Mouse (Mus musculus) ES-E14 (cell line): ENCODE measurements at regions not wholly inside any gene's neighbourhood (a gene's known extent, or its start where the extent isn't known, plus 50 kb on each side); places are given as distances from the start of the nearest gene placed in this dataset.

Source experiments
- HCFC1 ChIP-seq: IDR thresholded peaks from 2 replicates; pipeline ENCODE4 v1.6.1; 2012; ENCODE audit warnings: low read length, inconsistent platforms, borderline replicate concordance; ENCODE audit not compliant: insufficient read depth
- MAFK ChIP-seq: IDR thresholded peaks from 2 replicates; pipeline ENCODE4 v1.6.1; 2014; ENCODE audit warnings: mild to moderate bottlenecking, low read depth, low read length, inconsistent platforms; ENCODE audit not compliant: insufficient read depth
- ZC3H11A ChIP-seq: IDR thresholded peaks from 2 replicates; pipeline ENCODE4 v1.6.1; 2012; ENCODE audit warnings: low read depth, mild to moderate bottlenecking, inconsistent platforms, low read length, borderline replicate concordance

- no peak for TF ChIP-seq ZC3H11A
- no peak for TF ChIP-seq HCFC1
- TF ChIP-seq MAFK: no peak
Observed at GRCm38 (mm10) chr19:27123334-27123733, 93.0 kb upstream of the Vldlr start.
